Mouse (Mus musculus) embryo, embryonic 10.5 days (tissue): ENCODE data around the gene Oard1.

Source experiments
- DNase-seq: peaks from one replicate; pipeline ENCODE4 v3.0.0-alpha.2; 2015; ENCODE audit warnings: low spot score

The Oard1 gene

DNA sequence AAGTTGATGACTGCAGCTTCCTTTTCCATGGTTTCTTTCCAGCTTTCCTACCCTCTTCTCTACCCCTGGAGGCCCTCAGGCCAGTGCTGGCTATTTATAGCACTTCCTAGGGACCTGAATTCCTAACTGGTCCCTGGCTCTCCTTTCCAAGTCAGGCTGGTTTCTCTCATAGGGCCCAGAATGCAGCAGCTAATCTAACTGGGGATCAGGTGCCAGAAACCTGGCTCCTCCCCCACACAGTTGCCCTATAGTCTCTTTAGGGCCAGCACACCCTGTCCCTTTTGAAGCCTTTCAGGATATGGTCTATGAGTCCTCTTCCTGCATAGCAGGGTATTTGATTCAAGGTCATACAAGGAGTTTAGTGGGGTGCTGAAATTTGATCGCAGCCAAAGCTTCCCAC is 26.7 kb downstream of the Oard1 start:
- no peak for DNase-seq

- peak; percentile 69 for DNase-seq
Observed at GRCm38 (mm10) chr17:48437421-48437911, 27.7 kb downstream of the Oard1 start.

DNA sequence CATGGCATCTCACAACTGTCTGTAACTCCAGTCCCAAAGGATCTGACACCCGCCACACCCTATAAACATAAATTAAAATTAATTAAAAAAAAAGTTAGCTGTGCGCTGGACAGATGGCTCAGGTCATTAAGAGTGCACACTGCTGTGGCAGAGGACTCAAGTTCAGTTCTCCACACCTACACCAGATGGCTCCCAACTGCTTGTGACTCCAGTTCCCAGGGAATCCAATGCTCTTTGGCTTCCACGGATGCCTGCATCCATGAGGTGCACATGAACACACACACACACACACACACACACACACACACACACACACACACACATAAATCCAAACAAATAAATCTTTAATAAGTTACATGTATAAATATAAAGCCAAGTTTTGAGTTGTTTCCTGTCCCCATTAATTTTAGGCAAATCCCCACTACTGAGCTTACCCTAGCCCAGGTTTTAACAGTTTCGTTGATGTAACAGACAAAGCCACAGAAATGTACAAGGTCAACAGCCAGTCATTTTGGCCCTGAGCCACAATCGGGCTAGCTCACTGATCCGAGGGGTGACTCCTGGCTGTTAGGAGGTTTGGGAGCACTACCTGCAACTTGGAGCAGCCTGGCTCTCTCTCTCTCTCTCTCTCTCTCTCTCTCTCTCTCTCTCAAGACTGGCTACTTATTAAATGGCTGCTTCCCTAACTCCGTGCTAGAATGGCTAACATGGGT is 33.1 kb downstream of the Oard1 start:
- DNase-seq = peak; percentile 30

DNA sequence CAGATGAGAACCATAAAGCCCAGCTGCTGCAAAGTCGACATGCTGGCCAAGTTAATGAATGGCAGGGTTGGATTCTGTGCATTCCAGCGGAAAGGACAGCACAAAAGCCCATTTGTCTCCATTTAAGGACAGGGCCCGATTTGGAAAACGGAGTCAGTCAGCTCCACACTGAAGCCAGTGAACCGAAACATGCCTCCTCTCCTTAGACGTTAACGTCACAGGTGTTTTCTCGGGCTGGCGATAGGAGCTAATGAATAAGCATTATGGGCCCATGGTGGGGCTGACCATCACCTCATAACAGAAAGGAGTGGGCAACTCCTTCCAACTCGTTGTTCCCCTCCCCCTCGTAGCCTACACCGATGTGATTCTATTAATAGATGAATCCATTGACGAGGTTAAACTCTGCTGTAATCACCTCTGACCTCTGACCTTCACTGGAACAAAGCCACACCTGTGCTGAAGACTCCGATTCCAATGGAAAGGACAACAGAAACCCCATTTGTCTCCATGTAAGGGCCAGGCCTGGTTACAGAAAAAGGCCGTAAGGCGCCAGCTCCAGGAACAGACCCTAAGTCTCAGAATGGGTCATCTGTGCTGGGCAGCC is 33.8 kb downstream of the Oard1 start:
- DNase-seq = no peak

DNA sequence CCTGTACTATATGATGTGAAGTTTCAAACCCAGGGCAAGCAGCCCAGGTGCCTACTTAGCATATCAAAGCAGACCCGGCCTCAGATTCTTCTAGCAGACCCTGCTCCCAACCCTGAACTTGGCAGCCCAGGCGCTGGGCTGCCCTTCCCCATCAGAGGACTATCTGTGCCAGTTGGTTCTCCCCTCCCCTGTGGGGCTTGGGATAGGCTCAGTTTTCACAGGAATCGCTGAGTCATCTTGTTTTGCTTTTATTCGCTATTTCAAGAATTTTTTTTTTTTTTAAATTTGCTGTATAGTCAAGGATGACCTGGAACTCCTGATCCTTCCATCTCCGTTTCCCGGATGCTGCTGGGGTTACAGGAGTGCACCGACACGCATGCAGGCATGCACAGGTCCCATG is 37.9 kb downstream of the Oard1 start:
- DNase-seq = no peak

DNA sequence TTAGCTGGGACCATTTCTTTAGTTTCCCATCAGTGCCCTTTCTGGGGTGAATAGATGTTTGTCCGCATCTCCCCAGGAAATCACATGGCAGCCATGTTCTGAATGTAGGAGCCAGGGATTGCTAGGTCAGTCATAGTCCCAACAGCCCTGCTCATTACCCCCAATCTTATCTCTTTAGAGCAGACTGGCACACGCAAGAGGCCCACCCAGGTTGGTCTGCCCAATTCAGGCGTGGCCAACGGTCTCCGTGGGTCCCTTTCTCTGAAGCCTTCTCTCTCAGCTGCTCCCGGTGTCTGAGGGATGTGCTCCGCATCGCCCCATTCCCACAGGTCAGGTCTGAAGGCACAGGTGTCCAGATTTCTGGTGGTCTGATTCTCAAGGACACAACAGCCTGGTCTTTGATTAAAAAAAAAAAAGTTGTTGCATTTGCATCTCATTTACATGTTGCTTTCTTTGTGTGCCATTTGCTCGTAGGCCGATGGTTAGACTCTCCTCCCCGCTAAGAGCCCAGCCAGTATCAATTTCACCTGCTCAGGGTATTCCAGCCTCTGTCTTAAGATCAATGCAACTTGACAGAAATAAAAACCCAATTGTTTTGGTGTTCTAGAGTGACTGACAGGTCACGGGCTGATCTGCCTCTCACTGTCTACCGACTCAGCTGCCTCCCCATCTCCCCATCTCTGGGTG is 41.0 kb downstream of the Oard1 start:
- DNase-seq = no peak

DNA sequence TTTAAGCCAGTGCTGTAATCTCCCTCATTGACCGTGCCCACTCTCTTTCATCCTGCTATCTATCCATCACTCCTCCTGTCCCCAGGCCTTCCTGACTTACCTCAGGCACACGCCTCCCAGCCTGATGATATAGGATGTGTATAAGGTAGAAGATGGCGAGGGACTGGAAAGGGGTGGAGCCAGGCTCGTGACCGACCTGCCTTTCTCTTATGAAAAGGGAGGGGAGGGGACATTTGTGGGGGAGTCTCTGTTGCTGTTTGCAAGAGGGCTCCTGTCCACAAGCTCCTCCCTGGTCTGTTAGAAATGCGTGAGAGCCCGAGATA is 41.5 kb downstream of the Oard1 start, which contains the start of gene Tspo2:
Gene Tspo2 (minus strand): TSS at position 170 of the 323 bp plus-strand sequence.
- DNase-seq = no peak

GRCm38 (mm10) chr17:48451753-48452444 is 42.1 kb downstream of the Oard1 start:
- no peak for DNase-seq

- DNase-seq = no peak
Observed at GRCm38 (mm10) chr17:48453489-48453888, 43.7 kb downstream of the Oard1 start.

GRCm38 (mm10) chr17:48454190-48454589 is 44.4 kb downstream of the Oard1 start:
- no peak for DNase-seq

DNA sequence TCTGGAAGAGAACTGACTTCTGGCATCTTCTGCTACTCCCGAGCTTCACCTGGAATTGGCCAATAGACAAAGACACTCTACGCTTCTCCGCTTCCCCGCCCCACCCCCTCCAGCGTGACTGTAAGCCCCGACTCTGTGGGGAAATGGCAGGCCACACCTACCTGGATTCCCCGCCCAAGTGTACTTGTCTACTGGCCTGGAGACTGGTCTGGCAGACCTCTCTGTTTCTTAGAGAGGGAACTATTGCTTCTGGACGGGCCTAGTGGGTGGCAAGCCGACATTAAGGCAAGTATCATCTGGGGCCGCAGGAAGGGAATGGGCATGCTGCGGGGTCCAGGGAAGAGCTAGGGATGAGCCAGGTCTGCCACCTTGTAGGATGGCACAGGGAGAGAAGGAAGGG is 44.9 kb downstream of the Oard1 start, which contains the start of gene Unc5cl:
Gene Unc5cl (plus strand): TSS at position 214 of the 400 bp plus-strand sequence.
- no peak for DNase-seq

GRCm38 (mm10) chr17:48455955-48456354 is 46.1 kb downstream of the Oard1 start:
- DNase-seq = no peak

DNA sequence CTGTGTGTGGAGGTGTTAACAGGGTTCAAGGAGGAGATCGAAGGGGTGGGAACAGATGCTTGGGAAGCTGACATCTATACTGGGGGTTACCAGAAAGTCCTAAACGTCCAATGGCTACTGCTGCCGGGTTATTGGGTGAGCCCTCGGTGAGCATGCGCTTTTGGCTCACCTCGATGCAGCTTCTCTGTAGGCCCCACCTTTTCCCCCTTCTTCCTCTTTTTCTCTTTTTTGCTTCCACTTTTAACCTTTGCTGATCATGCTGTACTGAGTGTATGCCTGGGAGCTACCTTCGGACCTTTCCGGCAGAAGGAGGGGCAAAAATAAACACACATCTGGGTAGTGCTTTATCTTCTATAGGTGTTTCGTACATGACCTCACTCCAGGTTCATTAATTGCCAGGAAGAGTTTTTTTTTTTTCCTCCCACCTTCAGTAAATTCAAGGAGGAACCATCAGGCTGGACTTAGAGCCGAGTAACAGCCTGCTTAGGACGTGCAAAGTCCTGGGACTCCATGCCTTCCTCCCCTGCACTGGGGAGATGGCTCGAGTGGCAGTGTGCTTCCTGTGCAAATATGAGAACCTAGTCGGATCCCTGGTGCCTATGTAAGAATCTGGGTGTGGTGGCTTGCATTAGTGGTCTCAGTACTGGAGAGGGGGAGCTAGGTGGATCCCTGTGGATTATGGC is 48.3 kb downstream of the Oard1 start:
- DNase-seq = no peak

GRCm38 (mm10) chr17:48462096-48462495 is 52.3 kb downstream of the Oard1 start:
- DNase-seq = no peak

GRCm38 (mm10) chr17:48463391-48463790 is 53.6 kb downstream of the Oard1 start:
- no peak for DNase-seq
